Mouse (Mus musculus): ENCODE results near the gene Gm15128. TPM values are rescaled to one million over a fixed set of nuclear protein-coding genes. Genes with fewer than 3 reads are reported as not detected.
"Not testable (repeated sequence)": the region's sequence is repeated elsewhere in the genome, so short reads cannot be mapped to it uniquely, and the experiment has no call there.

Gene Gm15128
- not detected in 2 replicates for polyA plus RNA-seq (2011; ENCODE audit: insufficient read depth, insufficient read length, low read depth, missing spikeins)

DNA sequence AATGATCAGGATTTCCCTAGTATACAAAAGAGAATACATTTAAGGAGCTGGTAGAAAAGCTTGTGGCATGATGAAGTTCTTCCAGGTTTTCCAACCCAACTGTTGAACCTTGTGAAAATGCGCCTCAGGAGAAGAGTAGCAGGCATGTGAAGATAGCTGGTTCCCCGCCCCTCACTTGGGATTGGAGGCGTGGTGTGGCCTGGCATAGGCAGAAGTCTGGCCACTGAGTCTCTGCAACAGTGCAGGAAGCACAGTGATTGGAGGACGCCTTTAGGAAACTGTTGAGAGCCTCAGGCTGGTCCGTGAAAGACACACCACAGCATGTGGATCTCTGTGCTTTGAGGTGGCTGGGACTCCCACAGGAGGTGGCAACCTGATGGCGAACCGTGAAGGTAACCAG, at the start of gene Gm15128:
Gene Gm15128, plus strand, starts transcription at position 301 of the 400 bp plus-strand sequence.
- not testable (repeated sequence) for H3K27me3 ChIP-seq (ENCODE audit: control insufficient read depth, insufficient read depth, low read length, poor library complexity, severe bottlenecking); H3K27ac ChIP-seq (ENCODE audit: insufficient read depth, low read length); H3K9me3 ChIP-seq (replicated peaks; ENCODE audit: control insufficient read depth, insufficient read depth, low read length, poor library complexity, severe bottlenecking); H3K9ac ChIP-seq (ENCODE audit: low read depth, poor library complexity, severe bottlenecking); H3K36me3 ChIP-seq (ENCODE audit: control insufficient read depth, insufficient read depth, low read length, poor library complexity, severe bottlenecking); H3K4me1 ChIP-seq (ENCODE audit: control insufficient read depth, insufficient read depth, low read length); H3K4me3 ChIP-seq (ENCODE audit: low read depth, low read length)

Other genes starting within 250 kb of the Gm15128 start
- gene Lrch2, start 211.9 kb upstream of the Gm15128 start, polyA plus RNA-seq (2011; ENCODE audit: insufficient read depth, insufficient read length, low read depth, missing spikeins) = 15.9 and 16.5 TPM in 2 replicates
- not detected in 2 replicates for gene Gm15080, start 227.0 kb downstream of the Gm15128 start, polyA plus RNA-seq (2011; ENCODE audit: insufficient read depth, insufficient read length, low read depth, missing spikeins)

All from ES-Bruce4 (cell line).